Mouse (Mus musculus): ENCODE results near the gene B3galnt2. TPM values are rescaled to one million over a fixed set of nuclear protein-coding genes. Genes with fewer than 3 reads are reported as not detected.
"Not testable (repeated sequence)": the region's sequence is repeated elsewhere in the genome, so short reads cannot be mapped to it uniquely, and the experiment has no call there.

Gene B3galnt2
- polyA plus RNA-seq, 1 experiment = 11.5 TPM

- H3K4me1 ChIP-seq (ENCODE audit: control insufficient read depth, insufficient read depth, low read length) = no peaks in the 10 kb centered on the region
- no peak overlapping the region for H3K27ac ChIP-seq (ENCODE audit: insufficient read depth, low read depth, low read length)
- H3K4me3 ChIP-seq (ENCODE audit: insufficient read depth, low read length) = no peak overlapping the region
- TF ChIP-seq POLR2A (IDR thresholded peaks at IDR 0.05; ENCODE audit: borderline replicate concordance, low read depth, low read length) = no peak
- TF ChIP-seq CTCF (IDR thresholded peaks at IDR 0.05; ENCODE audit: low read depth, low read length) = no peak
Observed at GRCm38 (mm10) chr13:14025554-14025953, 71.3 kb downstream of the B3galnt2 start.

DNA sequence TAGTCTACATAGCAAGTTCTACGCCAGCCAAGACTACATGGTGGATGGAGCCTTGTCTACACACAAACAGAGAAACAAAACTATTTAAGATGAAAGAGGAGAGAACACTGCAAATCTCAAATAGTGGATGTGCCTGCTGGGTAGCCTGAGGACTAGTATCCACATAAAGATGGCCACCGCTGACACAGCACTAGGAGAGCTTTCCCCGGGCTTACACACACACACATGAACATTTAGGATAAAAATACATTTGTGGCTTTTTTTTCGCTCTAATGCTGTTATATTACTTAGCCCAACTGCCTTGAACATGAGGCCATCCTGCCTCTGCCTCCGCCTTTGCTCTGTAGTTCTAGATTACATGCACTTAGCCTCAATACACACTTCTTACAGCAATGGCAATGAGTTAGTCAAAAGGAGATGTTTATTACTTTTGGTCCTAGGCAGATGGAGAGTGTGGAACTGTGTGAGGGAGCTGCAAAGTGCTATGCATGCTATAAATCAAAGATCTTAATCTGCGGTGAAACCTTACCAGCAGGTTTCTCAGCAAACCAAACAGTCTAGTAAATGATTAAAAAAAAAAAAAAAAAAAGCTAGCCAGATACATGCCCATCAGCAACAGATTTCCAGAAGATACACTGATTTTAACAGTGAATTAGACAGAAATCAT lies 72.0 kb downstream of the B3galnt2 start:
- no peak overlapping the region for H3K4me3 ChIP-seq (ENCODE audit: insufficient read depth, low read length)
- H3K27ac ChIP-seq (ENCODE audit: insufficient read depth, low read depth, low read length) = no peak overlapping the region
- TF ChIP-seq CTCF (IDR thresholded peaks at IDR 0.05; ENCODE audit: low read depth, low read length) = no peak
- no peaks in the 10 kb centered on the region for H3K4me1 ChIP-seq (ENCODE audit: control insufficient read depth, insufficient read depth, low read length)

DNA sequence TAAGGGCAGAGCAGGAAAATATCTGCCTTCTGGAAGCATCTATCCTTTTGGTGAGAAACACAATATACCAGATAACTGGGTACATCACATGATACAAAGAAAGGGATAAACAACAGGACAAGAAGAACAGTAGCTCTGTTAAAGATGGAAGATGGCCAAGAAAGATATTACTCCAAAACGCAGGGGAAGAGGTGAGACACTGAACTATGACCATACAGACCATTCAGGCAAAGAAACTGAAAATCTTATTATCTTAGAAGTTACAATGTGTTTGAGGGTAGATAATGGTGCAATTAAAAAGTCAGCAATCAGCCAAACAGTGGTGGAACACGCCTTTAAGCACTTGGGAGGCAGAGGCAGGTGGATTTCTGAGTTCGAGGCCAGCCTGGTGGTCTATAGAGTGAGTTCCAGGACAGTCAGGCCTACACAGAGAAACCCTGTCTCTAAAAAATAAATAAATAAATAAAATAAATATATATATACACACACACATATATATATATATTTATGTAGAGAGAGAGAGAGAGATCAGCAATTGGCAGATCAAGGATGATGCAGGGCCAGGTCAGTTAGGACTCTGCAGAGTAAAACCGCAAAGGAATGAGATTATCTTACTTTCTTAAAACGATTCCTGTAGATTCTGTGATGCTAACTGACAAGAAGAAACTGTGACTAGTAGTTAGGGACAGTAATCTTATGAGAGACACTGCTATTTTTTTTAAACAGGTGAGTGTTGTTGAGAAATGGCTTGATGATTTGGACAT lies 79.2 kb downstream of the B3galnt2 start:
- no peak overlapping the region for H3K4me3 ChIP-seq (ENCODE audit: insufficient read depth, low read length)

DNA sequence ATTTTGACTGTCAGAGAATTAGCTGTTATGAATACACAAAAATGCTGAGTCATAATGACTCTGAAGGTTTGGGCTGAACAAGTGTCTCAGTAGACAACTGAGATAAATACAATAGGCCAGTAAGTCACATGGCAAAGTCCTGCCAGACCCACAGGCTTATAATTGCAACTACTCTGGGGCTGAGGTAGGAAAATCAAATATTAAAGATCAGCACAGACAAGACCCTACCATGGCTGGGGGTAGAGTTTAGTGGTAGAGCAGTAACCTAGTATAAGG lies 79.7 kb downstream of the B3galnt2 start:
- TF ChIP-seq CTCF (IDR thresholded peaks at IDR 0.05; ENCODE audit: low read depth, low read length) (no peak), POLR2A (IDR thresholded peaks at IDR 0.05; ENCODE audit: borderline replicate concordance, low read depth, low read length) (no peak)
- peaks cover 26% of the 10 kb centered on the region for H3K4me1 ChIP-seq (ENCODE audit: control insufficient read depth, insufficient read depth, low read length)
- H3K27ac ChIP-seq (ENCODE audit: insufficient read depth, low read depth, low read length) = peak overlapping the region; percentile 60
- H3K4me3 ChIP-seq (ENCODE audit: insufficient read depth, low read length) = no peak overlapping the region

More for the DNA sequence above, 79.2 kb downstream of the B3galnt2 start:
- H3K27ac ChIP-seq (ENCODE audit: insufficient read depth, low read depth, low read length) = no peak overlapping the region
- no peak for TF ChIP-seq CTCF (IDR thresholded peaks at IDR 0.05; ENCODE audit: low read depth, low read length)
- no peak for TF ChIP-seq POLR2A (IDR thresholded peaks at IDR 0.05; ENCODE audit: borderline replicate concordance, low read depth, low read length)
- H3K4me1 ChIP-seq (ENCODE audit: control insufficient read depth, insufficient read depth, low read length) = peaks cover 26% of the 10 kb centered on the region

DNA sequence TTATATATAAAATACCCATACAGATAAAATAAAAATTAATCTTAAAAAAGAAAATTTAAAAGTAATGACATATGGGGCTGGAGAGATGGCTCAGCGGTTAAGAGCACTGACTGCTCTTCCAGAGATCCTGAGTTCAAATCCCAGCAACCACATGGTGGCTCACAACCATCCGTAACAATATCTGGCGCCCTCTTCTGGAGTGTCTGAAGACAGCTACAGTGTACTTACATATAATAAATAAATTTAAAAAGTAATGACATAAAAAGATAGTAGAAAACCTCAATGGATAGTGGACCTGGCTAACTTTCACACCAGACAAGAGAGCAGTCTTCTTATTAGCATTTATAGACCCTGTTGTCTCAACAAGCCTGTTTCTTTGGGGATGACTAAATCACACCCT lies 81.1 kb downstream of the B3galnt2 start:
- H3K27ac ChIP-seq (ENCODE audit: insufficient read depth, low read depth, low read length); H3K4me3 ChIP-seq (ENCODE audit: insufficient read depth, low read length): not testable (repeated sequence)
- peaks cover 28% of the 10 kb centered on the region for H3K4me1 ChIP-seq (ENCODE audit: control insufficient read depth, insufficient read depth, low read length)

GRCm38 (mm10) chr13:14035875-14036630 lies 81.8 kb downstream of the B3galnt2 start:
- TF ChIP-seq CTCF (IDR thresholded peaks at IDR 0.05; ENCODE audit: low read depth, low read length) (no peak), POLR2A (IDR thresholded peaks at IDR 0.05; ENCODE audit: borderline replicate concordance, low read depth, low read length) (no peak)
- peak overlapping the region; percentile 51 for H3K27ac ChIP-seq (ENCODE audit: insufficient read depth, low read depth, low read length)
- H3K4me1 ChIP-seq (ENCODE audit: control insufficient read depth, insufficient read depth, low read length) = peaks cover 31% of the 10 kb centered on the region
- H3K4me3 ChIP-seq (ENCODE audit: insufficient read depth, low read length) = no peak overlapping the region

DNA sequence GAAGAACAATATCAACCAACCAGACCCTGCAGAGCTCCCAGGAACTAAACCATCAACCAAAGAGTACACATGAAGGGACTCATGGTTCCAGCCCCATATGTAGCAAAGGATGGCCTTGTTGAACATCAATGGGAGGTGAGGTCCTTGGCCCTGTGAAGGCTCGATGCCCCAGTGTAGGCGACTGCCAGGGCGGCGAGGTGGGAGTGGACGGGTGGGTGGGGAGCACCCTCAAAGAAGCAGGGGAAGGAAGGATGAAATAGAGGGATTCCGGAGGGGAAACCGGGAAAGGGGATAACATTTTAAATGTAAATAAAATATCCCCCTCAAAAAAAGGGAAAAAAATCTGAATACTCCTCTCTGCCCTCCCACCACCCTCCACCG lies 84.6 kb downstream of the B3galnt2 start:
- Histone ChIP-seq H3K27ac (ENCODE audit: insufficient read depth, low read depth, low read length) (no peak overlapping the region), H3K4me1 (ENCODE audit: control insufficient read depth, insufficient read depth, low read length) (peaks cover 22% of the 10 kb centered on the region)
- TF ChIP-seq CTCF (IDR thresholded peaks at IDR 0.05; ENCODE audit: low read depth, low read length) (no peak), POLR2A (IDR thresholded peaks at IDR 0.05; ENCODE audit: borderline replicate concordance, low read depth, low read length) (no peak)

GRCm38 (mm10) chr13:14039292-14039965 lies 85.2 kb downstream of the B3galnt2 start, which contains the start of gene Tbce:
Gene Tbce, minus strand, starts transcription at chr13:14039638.
- peak within 1 kb of the TSS; percentile 88 for H3K27ac ChIP-seq (ENCODE audit: insufficient read depth, low read depth, low read length)
- peaks cover 17% of the 10 kb centered on the region for H3K4me1 ChIP-seq (ENCODE audit: control insufficient read depth, insufficient read depth, low read length)
- TF ChIP-seq POLR2A (IDR thresholded peaks at IDR 0.05; ENCODE audit: borderline replicate concordance, low read depth, low read length) (peak; percentile 64; the same call in 1 of the 2 replicates), CTCF (IDR thresholded peaks at IDR 0.05; ENCODE audit: low read depth, low read length) (no peak)
- H3K4me3 ChIP-seq (ENCODE audit: insufficient read depth, low read length) = peak within 1 kb of the TSS; percentile 80

More for the DNA sequence above, 84.6 kb downstream of the B3galnt2 start:
- peak overlapping the region; percentile 80 for H3K4me3 ChIP-seq (ENCODE audit: insufficient read depth, low read length)

DNA sequence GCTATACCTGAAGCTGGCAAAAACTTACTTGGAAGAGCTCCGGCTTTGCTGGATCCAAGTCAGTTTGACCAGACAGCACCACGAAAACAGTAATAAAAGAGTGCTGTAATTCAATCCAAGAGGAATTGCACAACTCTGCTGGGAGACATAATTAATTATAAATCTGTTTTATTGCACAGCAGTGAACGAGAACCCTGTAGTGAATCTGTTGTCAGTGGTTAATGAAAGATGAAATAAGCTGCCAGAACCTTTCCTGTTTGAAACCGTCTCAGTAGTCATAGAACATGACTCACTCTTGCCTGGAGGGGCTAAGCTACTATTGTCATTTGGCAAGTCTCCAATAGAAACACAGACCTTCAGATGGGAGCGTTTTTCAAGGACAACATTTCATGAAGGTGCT lies 85.9 kb downstream of the B3galnt2 start:
- no peak for TF ChIP-seq POLR2A (IDR thresholded peaks at IDR 0.05; ENCODE audit: borderline replicate concordance, low read depth, low read length)
- TF ChIP-seq CTCF (IDR thresholded peaks at IDR 0.05; ENCODE audit: low read depth, low read length) = no peak
- H3K4me1 ChIP-seq (ENCODE audit: control insufficient read depth, insufficient read depth, low read length) = peaks cover 10% of the 10 kb centered on the region
- H3K4me3 ChIP-seq (ENCODE audit: insufficient read depth, low read length) = peak overlapping the region; percentile 80
- peak overlapping the region; percentile 88 for H3K27ac ChIP-seq (ENCODE audit: insufficient read depth, low read depth, low read length)
